Mouse (Mus musculus) urinary bladder, postnatal 10 days (tissue): ENCODE measurements at regions not wholly inside any gene's neighbourhood (a gene's known extent, or its start where the extent isn't known, plus 50 kb on each side); places are given as distances from the start of the nearest gene placed in this dataset.

ENCODE experiments used
- DNase-seq: peaks from one replicate; pipeline ENCODE4 v3.0.0; 2022; ENCODE audit warnings: low spot score

DNA sequence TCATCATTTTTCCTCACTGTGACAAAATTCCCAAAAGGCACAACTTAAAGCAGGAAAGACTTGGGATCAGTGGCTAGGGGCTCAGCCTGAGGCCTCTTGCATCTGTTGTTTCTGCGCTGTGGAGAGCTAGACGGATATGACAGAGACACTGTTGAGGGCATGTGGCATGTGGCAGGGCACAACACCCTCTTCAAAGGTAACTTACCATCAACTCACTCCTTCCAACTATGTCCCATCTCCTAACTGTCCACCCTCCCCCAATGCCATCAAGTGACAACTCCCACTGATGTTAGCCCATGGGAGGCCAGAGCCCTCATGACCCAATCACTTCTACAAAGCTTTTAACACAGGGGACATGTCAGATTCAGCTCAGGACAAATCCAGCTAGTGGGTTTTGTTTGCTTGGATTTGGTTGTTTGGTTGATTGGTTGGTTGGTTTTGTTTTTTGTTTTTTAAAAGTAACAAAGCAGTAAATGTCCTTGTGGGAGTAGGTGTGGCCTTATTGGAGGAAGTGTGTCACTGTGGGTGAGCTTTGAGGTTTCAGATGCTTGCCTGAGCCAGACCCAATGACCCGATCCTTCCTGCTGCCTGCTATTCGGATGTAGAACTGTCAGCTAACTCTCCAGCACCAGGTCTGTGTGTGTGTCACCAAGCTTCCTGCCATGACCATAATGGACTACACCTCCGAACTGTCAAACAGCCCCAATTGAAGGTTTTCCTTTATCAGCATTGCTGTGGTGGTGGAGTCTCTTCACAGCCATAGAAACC, 53.2 kb upstream of the Lef1 start:
- DNase-seq = no peak

DNA sequence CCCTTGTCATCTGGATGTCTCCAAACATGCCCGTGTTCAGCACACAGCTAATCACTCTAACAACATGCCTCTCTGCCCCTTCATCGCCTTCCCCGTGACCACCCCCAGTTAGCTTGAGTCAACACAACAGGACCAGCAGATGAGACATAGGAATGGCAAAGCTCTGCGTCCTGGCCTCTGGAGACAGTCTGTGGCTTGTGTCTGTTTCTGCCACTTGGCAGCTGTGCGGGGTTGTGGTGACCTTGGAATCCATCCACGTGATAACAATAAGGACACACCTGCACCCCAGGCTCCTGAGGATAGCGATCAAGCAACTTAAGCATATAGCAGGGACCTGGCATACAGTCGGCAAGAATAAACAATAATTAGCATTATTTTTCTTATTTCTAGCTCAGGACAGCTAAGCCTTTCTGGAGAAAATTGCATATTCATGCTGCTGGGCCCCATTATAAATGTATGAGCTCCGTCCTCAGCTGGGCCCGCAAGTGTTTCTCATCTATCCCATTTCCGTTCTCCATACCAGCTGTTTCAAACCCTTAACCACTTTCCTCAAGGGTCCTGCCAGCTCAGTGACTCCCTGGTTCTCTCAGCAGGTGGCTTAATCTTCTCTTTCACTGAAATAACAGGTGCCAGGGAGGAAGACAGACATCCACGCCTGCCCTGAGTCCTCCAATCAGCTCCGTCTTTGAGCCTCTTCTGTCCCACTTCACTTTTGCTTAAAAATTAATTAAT, 55.9 kb upstream of the Lef1 start:
- DNase-seq = no peak

DNA sequence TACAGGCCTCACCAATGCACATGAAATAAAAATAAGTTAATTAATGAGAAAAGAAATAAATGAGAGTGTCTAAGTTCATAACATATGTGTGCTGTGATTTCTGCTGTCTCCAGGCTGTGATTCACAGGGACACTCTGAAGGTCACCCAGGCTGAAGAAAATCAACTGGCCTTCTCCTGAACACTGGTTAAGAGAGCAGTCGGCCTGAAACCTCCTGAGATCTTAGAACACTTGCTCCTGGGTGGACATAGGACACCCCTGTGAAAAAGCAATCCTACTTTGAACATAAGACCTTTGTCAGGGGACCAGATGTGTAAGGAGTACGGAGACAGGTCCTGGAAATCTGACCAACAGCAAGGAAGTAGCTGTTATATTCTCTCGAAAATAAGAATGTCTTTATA, 62.6 kb upstream of the Lef1 start:
- no peak for DNase-seq

DNA sequence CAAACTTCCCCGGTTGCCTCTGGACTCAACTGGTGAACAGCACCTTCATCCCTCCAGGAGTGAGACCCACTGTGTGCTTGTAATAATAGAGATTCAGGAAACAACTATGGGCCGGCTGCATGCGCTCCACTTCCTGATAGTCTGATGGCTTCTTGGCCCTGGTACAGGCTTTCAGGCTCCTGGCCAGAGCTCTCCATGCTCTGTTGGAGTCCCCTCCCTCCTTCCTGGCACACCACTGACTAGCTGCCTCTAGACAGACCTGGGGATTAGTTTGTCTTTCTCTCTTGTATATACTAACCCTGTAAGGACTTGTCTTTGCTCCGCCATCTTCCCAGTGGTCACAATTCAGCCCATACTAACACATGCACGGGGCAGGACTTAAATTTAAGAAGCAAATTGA, 63.9 kb upstream of the Lef1 start:
- DNase-seq = no peak

DNA sequence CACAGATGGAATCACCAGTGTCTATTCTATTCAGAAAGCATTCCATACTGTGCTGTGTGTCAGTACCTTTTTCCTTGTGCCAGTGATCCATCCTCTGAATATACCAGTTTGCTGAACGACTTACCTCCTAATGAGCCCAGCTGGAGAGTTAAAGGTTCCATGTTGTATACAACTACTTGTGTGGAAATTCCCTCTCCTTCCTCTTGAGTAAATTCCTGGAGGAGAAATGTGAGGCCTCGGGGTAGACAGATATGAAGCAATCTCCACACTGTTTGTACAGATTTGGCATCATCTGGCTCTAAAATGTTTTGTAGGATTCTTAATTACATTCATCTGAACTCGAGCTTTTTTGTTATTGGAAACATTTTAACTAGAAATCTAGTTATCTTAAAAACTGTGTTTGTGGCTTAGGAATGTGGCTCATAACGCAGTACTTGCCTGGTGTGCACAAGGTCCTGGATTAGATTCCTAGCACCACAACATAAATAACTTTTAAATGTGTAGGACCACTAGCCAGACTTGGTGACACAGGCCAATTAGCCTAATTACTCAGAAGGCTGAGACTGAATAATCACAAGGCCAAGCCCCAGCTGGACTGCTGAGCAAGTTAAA, 70.0 kb upstream of the Lef1 start:
- DNase-seq = no peak

DNA sequence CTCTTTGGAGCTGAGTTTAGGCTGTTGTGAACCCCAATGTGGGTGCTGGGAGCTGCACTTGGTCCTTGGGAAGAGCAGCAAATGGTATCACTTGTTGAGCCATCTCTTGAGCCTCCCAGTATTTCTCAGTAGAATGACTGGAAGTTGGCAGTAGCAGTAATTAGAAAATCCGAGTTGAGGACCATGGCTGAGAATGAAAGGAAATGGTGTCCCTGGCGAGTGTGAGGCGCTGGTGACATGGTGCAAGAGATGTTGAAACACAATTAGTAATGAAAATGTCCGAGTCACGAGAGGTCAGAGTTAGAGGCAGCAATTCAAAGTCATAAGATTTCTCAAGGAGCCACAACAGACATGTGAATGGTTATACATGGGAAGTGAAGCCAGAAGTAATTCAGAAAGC, 73.2 kb upstream of the Lef1 start:
- no peak for DNase-seq

DNA sequence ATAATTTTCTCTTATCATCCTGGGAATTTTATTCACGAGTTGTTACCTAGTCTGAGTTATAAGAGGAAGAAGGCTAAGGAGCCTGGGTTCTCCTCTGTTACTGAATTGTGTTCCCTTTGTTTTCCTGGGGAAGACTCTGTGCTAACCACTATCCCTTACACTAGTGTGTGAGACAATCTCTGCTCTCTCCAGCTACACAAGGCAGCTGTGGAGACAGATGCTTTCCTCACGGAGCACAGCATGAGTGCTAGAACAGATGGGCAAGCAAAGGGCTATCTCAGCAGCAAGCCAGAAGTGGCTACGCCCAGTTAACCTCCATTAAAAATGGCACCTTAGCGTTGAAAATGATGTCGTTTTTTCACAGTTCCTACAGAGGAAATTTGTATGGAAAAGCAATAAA, 75.5 kb upstream of the Lef1 start:
- no peak for DNase-seq

DNA sequence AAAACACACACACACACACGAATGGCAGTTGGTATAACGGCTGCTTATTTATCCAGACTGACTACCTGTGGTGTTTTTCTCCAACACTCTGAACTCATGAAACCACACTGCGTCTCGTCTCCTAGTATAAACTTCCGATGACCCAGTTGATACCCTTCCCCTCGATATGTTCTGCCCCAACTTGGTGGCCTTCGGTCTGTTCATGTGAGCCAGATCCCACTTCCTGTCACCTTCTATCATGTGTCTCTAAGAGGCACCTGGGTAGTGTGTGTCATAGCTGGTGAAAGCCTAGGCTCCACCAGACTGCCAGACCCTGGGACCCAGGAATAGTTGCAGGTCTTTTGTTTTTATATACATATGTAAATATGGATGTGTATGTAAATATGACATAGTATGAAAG, 83.9 kb upstream of the Lef1 start:
- no peak for DNase-seq

DNA sequence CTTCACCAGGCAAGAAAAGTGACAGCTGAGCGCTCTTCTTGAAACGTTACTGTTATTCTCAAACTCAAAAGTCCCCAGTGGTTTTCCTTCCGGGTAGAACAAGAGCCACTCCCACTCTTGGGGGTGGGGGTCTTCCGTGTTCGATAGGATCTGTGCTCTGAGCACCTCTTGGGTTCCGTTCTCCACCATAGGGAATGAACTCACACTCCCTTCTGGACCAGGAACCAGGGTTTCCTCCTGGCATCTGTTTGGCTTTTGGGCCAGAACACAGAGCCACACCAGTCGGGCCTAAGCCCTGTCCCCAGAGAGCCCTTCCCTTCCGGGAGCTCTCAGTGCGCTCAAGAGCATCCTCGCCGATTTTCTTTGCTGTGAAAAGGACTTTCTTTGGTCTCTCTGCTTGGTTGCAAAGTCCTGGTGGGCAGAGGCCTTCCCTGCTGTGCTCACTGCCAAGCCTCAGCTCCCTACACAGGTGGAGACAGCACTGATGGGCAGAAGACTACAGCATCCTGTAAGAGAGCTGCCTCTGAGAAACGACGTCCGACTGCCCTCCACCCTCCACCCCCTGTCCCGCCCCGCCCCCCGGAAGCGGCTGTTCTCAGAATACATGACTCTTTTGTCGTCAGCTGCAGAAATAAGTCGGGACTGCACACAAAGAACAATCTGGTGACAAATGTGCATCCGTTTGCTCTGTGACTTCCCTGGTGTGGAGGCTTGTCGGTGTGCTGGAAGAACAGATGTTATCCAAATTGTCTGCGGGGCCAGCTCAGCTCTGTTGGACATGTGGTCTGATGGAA, 90.9 kb upstream of the Lef1 start:
- no peak for DNase-seq

DNA sequence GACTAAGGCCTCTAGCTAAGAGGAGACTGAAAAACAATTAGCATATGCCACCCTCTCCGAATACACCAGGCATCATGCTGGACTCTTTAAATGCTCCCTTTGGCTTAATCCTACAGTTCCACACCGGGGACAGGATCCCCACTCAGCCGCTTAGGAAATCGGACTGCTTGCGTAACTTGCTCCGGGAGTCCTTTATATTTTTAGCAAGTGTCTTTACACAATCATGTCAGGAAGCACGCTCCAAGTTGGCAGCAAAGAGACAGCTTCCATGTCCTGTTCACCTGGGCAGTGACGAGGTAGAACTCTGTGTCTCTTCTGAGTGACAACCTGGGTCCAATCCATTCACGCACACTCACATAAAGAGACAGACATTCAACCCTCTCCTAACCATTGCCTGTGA, 92.4 kb upstream of the Lef1 start:
- DNase-seq = no peak

DNA sequence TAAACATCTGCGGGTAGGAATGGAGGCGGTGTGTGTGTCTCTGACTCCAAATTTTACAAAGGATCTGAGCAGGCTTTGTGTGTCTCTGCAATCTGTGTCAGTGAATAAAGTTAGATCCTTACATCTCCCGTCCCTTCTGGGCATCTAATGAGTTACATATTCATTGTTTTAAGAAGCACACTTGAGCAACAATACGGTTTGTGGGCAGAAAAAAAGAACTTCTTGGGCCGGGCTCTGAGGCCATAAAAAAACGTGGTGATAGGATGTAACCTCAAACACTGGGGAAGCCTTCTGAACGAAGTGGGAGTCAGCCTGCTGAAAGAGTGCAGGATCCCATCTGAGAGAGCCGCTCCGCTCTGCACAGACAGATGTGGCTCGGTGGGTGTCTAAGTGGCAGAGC, 94.2 kb upstream of the Lef1 start:
- DNase-seq = no peak

DNA sequence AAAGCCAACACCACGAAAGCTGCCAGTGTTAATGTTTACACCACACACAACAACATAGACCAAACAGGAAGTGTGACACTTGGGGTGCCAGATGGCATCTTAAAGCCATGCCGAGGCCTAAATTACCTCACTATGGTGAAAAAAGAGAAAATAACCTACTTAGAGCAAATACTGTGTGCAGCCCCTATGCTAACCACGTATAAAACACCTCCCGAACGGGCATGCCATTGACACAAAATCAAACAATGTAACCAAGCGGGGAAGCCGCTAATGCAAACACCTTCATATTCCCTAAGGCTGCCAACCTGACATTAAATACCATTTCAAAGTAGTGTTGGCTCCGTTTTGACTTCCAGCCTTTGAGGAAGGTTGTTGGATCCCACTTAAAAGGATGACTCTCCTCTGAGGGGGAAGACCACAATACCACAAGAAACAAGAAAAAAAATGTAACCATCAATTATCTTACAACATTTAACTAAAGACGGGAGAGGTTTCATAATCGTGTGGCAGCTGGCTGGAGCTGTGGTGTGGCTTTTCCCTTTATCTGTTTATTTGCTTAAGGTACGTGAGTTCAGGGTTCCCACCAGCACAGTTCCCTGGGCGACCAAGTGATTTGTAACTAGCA, 96.1 kb upstream of the Lef1 start:
- DNase-seq = no peak

DNA sequence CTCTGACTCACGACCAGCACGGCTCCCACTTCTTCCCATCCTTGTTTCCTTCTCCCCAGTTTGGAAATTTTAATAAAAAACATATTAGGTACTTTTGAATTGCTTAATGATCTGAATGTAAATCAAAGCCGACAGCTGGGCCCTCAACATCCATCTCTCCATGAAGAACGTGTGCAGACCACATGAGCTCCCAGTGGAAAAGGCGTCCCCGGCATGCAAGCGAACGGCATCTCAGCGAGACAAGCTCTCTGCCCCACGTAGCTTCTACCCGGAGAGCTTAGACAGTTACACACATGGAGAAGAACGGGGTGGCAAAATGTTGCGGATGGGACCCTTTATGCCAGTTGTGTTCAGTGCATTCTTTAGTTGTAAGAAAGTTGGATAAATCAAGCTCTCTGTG, 109.6 kb upstream of the Lef1 start:
- no peak for DNase-seq

DNA sequence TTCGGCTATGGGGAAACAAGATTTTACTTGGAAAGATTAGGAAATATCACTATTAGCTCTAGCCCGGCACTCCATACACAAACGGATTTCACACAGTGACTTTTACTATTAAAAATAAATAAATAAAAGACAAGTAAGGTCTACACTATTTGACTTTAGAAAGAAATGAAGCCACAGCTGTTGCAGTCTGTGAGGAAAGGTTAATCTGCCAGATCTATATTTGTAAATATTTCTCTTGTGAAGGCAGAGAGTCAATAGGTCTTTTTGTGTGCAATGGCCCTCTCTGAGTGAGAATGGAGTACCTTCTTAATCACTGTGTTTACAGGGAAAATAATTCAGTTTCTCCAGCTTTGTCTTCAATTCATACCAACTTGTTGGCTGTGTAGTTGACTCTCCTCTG, 110.0 kb upstream of the Lef1 start:
- DNase-seq = no peak

DNA sequence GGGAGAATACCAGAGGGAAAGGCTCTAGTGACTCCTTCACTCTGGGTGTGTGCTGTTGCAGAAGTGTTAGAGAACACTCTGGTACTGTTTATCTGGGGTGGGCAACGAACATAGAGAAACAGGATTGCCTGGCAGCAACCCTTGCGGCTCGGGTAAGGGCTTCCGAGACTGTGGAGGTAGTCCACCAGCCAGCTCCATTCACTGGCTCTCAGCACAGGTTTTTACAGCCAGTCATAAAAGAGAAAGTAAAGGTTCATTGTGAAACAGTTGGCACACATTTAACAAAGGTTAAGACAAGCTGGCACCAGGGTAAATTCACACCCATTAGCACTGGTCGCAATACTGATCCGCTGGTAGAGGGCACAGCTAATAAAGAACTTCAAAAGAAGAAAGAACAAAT, 110.5 kb upstream of the Lef1 start:
- DNase-seq = no peak

DNA sequence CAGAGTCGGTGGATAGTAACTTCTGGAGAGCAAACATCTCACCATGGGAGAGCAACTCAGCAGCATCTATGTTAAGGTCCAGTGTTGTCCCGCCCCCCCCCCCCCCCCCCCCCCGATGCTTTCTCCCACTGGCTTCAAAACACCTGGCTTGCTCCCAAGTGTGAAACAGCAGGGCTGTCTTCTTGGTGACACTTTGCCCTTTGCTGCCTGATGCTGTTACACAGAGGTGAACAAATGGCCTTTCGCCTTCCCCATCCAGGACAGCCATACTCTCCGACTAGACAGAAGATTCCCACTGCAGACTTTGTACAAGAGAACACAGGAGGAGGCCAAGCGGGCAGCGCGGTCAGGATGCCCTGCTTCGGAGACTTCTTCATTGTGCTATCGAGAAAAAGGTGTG, 111.8 kb upstream of the Lef1 start:
- no peak for DNase-seq

DNA sequence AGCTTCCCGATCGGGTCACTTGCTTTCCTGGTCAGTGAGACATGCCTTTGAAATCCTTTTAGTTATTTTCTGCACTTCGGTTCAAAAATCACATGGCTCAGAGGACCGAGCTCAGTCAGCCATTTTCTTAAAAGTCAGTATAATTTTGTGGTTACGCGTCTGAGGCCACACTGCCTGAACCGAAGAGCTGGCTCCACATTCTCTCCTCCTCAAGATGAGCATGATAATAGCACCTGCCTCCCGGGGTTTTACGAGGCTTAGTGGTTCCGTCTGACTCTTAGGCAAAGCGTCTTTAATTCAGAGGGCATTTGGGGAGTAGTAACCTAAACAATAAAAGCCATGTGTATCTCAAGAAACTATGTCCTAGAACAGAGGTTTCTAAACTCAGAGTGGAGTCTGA, 113.5 kb upstream of the Lef1 start:
- no peak for DNase-seq

DNA sequence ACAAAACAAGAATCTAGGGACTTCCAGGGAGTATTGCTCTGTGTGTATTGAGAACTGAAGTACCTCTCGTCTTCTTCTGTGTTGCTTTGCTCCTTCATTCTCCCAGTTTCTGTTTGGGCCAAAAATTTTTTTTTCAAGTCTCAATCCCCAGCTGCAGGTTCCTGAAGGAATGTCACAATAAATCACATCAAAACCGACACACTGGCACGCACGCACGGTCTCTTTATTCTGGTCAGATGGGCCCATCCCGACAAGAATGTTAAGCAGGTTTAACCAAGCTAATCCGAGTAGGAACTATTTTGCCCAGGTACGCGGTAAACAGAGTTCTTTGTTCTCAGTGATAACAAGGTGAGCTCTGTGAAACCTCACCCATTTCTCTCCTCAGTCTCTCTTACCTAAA, 118.3 kb upstream of the Lef1 start:
- DNase-seq = no peak

DNA sequence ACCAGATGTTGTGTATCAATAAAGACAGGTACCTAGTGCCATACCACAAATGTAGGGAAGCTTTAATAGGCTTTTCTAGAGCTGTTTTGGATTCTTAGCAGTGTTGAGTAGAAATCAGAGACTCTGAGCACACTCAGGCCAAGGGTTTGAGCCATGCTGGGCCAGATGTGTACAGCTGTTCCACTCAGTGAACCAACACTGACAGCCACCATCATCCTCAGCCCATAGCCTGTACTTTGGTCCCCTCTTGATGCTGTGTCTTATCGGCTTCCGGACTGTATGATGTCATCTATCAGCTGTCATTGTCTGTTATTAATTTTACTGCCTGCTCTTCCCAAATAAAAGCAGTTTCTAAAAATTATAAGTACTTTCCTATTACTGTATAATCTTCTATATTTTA, 123.6 kb upstream of the Lef1 start:
- no peak for DNase-seq

DNA sequence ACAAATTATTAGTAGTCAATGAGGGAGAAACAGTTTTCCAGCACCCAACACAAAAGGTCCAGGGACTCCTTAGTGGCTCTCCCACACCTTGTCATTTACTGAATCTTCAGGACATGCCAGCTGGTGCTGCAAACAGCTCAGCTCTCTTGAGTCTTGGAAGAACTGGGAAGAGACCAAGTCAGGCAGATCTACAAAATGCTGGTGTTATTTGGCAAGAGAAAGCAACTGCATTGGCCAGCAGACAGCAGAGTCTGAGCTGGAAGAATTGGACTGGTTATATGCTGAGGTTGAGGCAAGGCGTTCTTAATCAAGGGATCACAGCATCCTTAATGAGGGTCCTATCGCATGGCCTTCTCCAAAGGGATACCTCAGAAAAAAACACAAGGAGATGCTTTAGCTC, 124.2 kb upstream of the Lef1 start:
- DNase-seq = no peak

DNA sequence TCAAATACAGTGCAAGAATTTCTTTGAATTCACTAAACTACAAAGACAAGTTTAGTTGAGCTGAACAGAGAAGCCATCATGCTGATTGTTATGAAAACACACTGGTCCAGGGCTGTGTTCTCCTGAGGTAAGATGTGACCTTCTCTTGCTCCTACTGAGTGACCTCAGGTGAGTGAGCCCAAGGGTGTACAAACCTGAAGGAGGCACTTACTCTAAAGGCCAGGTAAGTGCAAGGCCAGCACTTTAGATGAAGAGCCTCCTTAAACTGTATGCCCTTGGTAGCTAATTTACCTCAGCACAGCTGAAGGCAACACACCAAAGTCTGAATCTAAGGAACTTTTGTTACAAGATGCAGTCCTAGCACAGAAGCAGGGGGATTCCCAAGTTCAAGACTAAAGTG, 128.7 kb upstream of the Lef1 start:
- DNase-seq = no peak

DNA sequence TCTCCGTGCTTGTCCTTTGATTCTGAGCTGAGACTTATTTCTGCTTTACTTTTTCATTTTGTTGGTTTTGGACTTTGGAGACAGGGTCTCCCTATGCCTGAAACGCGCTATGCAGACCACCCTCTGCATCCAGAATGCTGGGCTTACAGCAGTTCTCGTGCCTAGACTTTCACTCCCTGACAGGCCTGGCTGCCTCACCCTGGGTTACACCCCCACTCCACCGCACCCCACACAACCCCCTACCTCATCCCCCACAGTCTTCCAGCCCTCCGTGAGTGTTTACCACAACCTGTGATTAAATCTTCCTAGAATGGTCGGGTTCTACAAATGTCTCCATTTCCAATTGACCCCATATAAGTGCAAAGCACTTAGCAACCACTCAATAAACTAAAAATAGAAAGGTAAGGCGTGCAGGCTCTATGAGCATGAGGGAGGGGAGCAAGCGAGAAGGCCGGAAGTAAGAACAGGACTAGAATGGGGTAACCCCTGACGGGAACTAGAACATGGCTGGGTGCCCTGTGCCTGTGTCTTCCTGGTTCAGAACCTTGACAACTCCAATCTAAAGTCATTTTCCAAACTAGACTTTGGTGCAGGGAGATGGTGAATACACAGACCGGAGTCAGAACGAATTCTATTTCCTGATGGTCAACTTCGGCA, 131.2 kb upstream of the Lef1 start:
- DNase-seq = no peak
